Mouse (Mus musculus): ENCODE results near the gene Agap1. TPM values are rescaled to one million over a fixed set of nuclear protein-coding genes. Genes with fewer than 3 reads are reported as not detected.
A peak's percentile ranks its signal among the peaks of the same experiment; 100 is the strongest.

Gene Agap1
- polyA plus RNA-seq, 1 experiment = 43.1 TPM

- Histone ChIP-seq H3K4me3 (ENCODE audit: insufficient read depth, low read length) (no peak overlapping the region), H3K27ac (ENCODE audit: insufficient read depth, low read length) (no peak overlapping the region), H3K4me1 (ENCODE audit: control insufficient read depth, insufficient read depth, low read length) (no peaks in the 10 kb centered on the region)
- no peak for TF ChIP-seq POLR2A (IDR thresholded peaks at IDR 0.05; ENCODE audit: extremely low read depth, insufficient read depth, low read length)
- no peak for TF ChIP-seq CTCF (IDR thresholded peaks at IDR 0.05; ENCODE audit: extremely low read depth, insufficient read depth, low read length)
Observed at GRCm38 (mm10) chr1:89756387-89756786, 301.8 kb downstream of the Agap1 start.

DNA sequence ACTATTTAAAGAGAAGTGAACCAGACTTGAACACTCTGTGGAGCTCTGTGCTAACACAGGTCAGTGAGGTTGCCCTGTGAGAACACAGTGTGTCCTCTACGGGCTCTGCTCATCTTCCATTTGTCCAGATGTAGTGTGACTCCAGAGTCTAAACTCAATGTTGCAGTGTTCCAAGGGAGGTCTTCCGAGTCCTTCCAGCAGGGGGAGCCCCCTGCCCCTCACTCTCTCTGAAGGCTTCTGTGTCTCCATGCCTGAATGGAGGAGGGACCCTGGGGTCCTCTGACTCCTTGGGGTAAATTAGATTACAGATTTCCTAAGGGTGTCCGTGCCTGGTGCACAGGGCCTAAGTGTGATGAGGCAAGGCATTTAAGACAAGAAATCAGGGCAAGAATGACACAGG, 302.9 kb downstream of the Agap1 start:
- no peak for TF ChIP-seq POLR2A (IDR thresholded peaks at IDR 0.05; ENCODE audit: extremely low read depth, insufficient read depth, low read length)
- TF ChIP-seq CTCF (IDR thresholded peaks at IDR 0.05; ENCODE audit: extremely low read depth, insufficient read depth, low read length) = peak; percentile 22; the same call in 1 of the 2 replicates
- no peak overlapping the region for H3K4me3 ChIP-seq (ENCODE audit: insufficient read depth, low read length)
- H3K4me1 ChIP-seq (ENCODE audit: control insufficient read depth, insufficient read depth, low read length) = no peaks in the 10 kb centered on the region
- no peak overlapping the region for H3K27ac ChIP-seq (ENCODE audit: insufficient read depth, low read length)

- H3K27ac ChIP-seq (ENCODE audit: insufficient read depth, low read length) = no peak overlapping the region
- 0 out of 2 replicates have a peak, but pooled peaks cover 1% of the 10 kb centered on the region for H3K4me1 ChIP-seq (ENCODE audit: control insufficient read depth, insufficient read depth, low read length)
- TF ChIP-seq CTCF (IDR thresholded peaks at IDR 0.05; ENCODE audit: extremely low read depth, insufficient read depth, low read length) (no peak), POLR2A (IDR thresholded peaks at IDR 0.05; ENCODE audit: extremely low read depth, insufficient read depth, low read length) (no peak)
- H3K4me3 ChIP-seq (ENCODE audit: insufficient read depth, low read length) = no peak overlapping the region
Observed at GRCm38 (mm10) chr1:89763912-89764311, 309.3 kb downstream of the Agap1 start.

DNA sequence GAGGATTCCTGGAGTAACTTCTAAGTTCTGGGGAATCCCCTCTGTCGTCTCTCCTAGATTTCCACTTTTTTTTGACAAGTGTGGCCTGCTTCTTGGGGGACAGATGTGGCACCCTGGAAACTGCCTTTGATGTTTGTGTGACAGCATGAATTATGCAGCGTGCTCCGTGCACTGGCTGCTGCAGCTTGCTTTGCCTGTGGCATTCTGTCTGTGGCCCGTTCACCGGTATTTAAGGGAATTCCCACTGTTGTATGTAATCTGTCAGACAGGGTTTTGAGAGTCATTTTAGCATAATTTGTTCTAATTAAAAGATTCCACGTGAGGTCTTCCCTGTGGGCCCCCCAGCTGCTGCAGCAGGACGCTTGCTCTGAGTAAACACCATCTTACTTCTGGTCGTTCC, 312.3 kb downstream of the Agap1 start:
- no peak for TF ChIP-seq CTCF (IDR thresholded peaks at IDR 0.05; ENCODE audit: extremely low read depth, insufficient read depth, low read length)
- no peak for TF ChIP-seq POLR2A (IDR thresholded peaks at IDR 0.05; ENCODE audit: extremely low read depth, insufficient read depth, low read length)
- Histone ChIP-seq H3K4me3 (ENCODE audit: insufficient read depth, low read length) (no peak overlapping the region), H3K27ac (ENCODE audit: insufficient read depth, low read length) (no peak overlapping the region), H3K4me1 (ENCODE audit: control insufficient read depth, insufficient read depth, low read length) (0 out of 2 replicates have a peak, but pooled peaks cover 1% of the 10 kb centered on the region)

DNA sequence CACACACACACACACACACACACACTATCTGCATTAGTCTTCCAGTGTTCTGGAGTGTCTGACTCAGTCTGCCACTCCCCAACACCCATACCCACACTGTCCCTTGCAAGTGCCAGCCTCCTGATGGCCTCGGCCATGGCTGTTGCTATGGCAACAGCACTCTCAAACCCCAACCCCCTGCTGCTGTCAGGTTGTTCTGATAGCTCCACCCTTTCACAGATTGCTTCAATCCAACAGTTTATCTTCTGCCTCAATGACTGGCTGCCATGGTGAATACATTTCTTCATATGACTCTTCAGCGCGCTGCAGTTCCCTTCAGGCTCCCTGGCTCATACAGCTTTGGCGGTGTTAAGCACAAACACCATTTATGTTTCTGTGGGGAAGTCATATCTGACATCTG, 315.0 kb downstream of the Agap1 start:
- no peak for TF ChIP-seq CTCF (IDR thresholded peaks at IDR 0.05; ENCODE audit: extremely low read depth, insufficient read depth, low read length)
- TF ChIP-seq POLR2A (IDR thresholded peaks at IDR 0.05; ENCODE audit: extremely low read depth, insufficient read depth, low read length) = no peak

GRCm38 (mm10) chr1:89770298-89770697, 315.7 kb downstream of the Agap1 start:
- TF ChIP-seq POLR2A (IDR thresholded peaks at IDR 0.05; ENCODE audit: extremely low read depth, insufficient read depth, low read length) (no peak), CTCF (IDR thresholded peaks at IDR 0.05; ENCODE audit: extremely low read depth, insufficient read depth, low read length) (peak; percentile 13; the same call in 1 of the 2 replicates)
- Histone ChIP-seq H3K27ac (ENCODE audit: insufficient read depth, low read length) (no peak overlapping the region), H3K4me3 (ENCODE audit: insufficient read depth, low read length) (no peak overlapping the region), H3K4me1 (ENCODE audit: control insufficient read depth, insufficient read depth, low read length) (no peaks in the 10 kb centered on the region)

More for the DNA sequence above, 315.0 kb downstream of the Agap1 start:
- H3K27ac ChIP-seq (ENCODE audit: insufficient read depth, low read length) = no peak overlapping the region
- H3K4me1 ChIP-seq (ENCODE audit: control insufficient read depth, insufficient read depth, low read length) = no peaks in the 10 kb centered on the region
- H3K4me3 ChIP-seq (ENCODE audit: insufficient read depth, low read length) = no peak overlapping the region

- Histone ChIP-seq H3K27ac (ENCODE audit: insufficient read depth, low read length) (no peak overlapping the region), H3K4me1 (ENCODE audit: control insufficient read depth, insufficient read depth, low read length) (peaks cover 1% of the 10 kb centered on the region; the same call in 1 of the 2 replicates), H3K4me3 (ENCODE audit: insufficient read depth, low read length) (no peak overlapping the region)
- TF ChIP-seq CTCF (IDR thresholded peaks at IDR 0.05; ENCODE audit: extremely low read depth, insufficient read depth, low read length) (no peak), POLR2A (IDR thresholded peaks at IDR 0.05; ENCODE audit: extremely low read depth, insufficient read depth, low read length) (no peak)
Observed at GRCm38 (mm10) chr1:89775750-89776149, 321.1 kb downstream of the Agap1 start.

DNA sequence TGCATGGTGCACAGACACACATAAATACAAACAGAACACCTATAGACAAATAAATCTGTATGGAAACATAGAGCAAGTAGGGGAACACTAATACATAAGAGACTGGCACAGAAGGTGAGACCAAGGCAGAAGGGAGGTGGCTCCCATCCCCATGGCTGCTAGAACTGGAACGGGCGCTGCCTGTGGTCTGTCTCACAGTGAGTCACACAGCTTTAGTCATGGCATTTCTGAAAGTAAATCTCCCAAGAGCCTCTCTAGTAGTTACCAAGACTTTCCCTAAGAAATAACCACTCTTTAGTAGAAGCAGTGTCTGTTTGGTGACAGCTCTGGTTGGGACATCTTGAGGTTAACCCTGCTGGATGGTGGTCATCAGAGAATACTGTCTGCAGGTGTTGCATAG, 326.1 kb downstream of the Agap1 start:
- H3K4me1 ChIP-seq (ENCODE audit: control insufficient read depth, insufficient read depth, low read length) = peaks cover 10% of the 10 kb centered on the region
- H3K27ac ChIP-seq (ENCODE audit: insufficient read depth, low read length) = no peak overlapping the region
- TF ChIP-seq POLR2A (IDR thresholded peaks at IDR 0.05; ENCODE audit: extremely low read depth, insufficient read depth, low read length) (no peak), CTCF (IDR thresholded peaks at IDR 0.05; ENCODE audit: extremely low read depth, insufficient read depth, low read length) (no peak)
- no peak overlapping the region for H3K4me3 ChIP-seq (ENCODE audit: insufficient read depth, low read length)

DNA sequence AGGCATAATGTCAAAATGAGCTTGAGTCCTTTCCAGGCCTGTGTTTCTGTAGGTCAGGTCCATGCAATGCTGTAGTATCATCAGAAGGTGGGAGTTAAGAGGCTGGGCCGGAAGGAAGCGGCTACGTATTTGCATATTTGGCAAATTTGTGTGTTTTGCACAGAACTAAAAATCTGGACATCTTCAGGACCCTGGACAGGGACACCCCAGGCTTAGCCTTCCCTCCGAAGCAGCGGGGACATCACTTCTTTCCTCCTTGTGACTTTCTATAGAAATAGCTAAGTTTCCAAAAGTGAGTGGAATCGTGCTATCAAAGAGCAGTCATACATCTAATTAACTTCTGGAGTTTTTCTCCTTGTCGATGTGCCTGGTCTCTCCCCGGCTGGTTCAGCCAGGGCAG, 327.3 kb downstream of the Agap1 start:
- Histone ChIP-seq H3K4me1 (ENCODE audit: control insufficient read depth, insufficient read depth, low read length) (peaks cover 9% of the 10 kb centered on the region), H3K27ac (ENCODE audit: insufficient read depth, low read length) (no peak overlapping the region), H3K4me3 (ENCODE audit: insufficient read depth, low read length) (no peak overlapping the region)
- TF ChIP-seq POLR2A (IDR thresholded peaks at IDR 0.05; ENCODE audit: extremely low read depth, insufficient read depth, low read length) (no peak), CTCF (IDR thresholded peaks at IDR 0.05; ENCODE audit: extremely low read depth, insufficient read depth, low read length) (no peak)

DNA sequence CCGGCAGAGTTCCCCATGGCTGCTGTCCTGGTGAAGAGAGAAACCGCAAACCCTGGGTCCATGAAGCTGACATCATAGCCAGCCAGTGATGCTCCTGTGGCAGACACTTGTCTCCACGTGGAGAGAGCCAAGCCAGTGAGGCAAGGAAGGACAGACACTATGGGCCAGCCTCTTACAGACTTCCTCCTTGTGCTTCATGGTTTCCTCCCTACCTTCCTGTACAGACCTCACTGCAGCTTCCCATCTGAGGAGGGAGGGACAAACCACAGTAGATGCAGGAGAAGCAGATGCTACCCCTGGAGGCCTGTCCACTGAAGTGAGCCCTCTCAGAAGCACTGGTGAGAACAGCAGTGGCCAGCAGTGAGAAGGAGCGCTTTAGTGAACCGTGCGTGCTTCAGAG, 332.2 kb downstream of the Agap1 start:
- Histone ChIP-seq H3K27ac (ENCODE audit: insufficient read depth, low read length) (no peak overlapping the region), H3K4me3 (ENCODE audit: insufficient read depth, low read length) (no peak overlapping the region), H3K4me1 (ENCODE audit: control insufficient read depth, insufficient read depth, low read length) (peaks cover 2% of the 10 kb centered on the region; the same call in 1 of the 2 replicates)
- TF ChIP-seq POLR2A (IDR thresholded peaks at IDR 0.05; ENCODE audit: extremely low read depth, insufficient read depth, low read length) (no peak), CTCF (IDR thresholded peaks at IDR 0.05; ENCODE audit: extremely low read depth, insufficient read depth, low read length) (no peak)

Measured in cortical plate, adult 2 months (tissue).